Mouse (Mus musculus): ENCODE measurements around the gene Msh2.

- TF ChIP-seq CTCF (IDR thresholded peaks at IDR 0.05; ENCODE audit: low read depth) (no peak), EP300 (IDR thresholded peaks at IDR 0.05; ENCODE audit: low read depth) (no peak)
Observed at GRCm38 (mm10) chr17:87689217-87689616, 17.1 kb downstream of the Msh2 start.

Measured in liver, embryonic 14.5 days (tissue).